ENCODE assay signal across 31 mouse cellular contexts in genomic region chr13:57433848-57434247, GRCm38 (mm10).
"Had no signal": no experiment of that assay in that cellular context is flagged by ENCODE, and none has a peak within 500 bp of the region (broad histone marks: within the 10 kb centered on the region; RNA-seq: fewer than 3 reads in every experiment).

No protein-coding gene starts in this region.

- ATAC-seq: liver, embryonic 12.5 days; liver, postnatal 0 days; lung, postnatal 0 days; midbrain, embryonic 13.5 days; midbrain, embryonic 15.5 days; midbrain, embryonic 16.5 days had no signal

- H3K27me3 ChIP-seq: limb, embryonic 12.5 days; limb, embryonic 15.5 days; liver, embryonic 12.5 days; liver, embryonic 13.5 days; liver, embryonic 15.5 days; lung, embryonic 15.5 days; megakaryocyte, embryonic 14.5 days; midbrain, embryonic 13.5 days; midbrain, embryonic 15.5 days; neural tube, embryonic 12.5 days; neural tube, embryonic 13.5 days had no signal

- H3K36me3 ChIP-seq: limb, embryonic 10.5 days; limb, embryonic 12.5 days; limb, embryonic 13.5 days; limb, embryonic 15.5 days; liver, embryonic 12.5 days; liver, embryonic 13.5 days; liver, embryonic 15.5 days; lung, embryonic 15.5 days; midbrain, embryonic 10.5 days; midbrain, embryonic 12.5 days; midbrain, embryonic 13.5 days; midbrain, embryonic 15.5 days; neural tube, embryonic 12.5 days had no signal

- H3K9me3 ChIP-seq: limb, embryonic 10.5 days; limb, embryonic 15.5 days; liver, embryonic 15.5 days; lung, embryonic 15.5 days; midbrain, embryonic 10.5 days; midbrain, embryonic 12.5 days; midbrain, embryonic 13.5 days; midbrain, embryonic 15.5 days had no signal

- DNase-seq: left cerebral cortex, postnatal 4 days; liver; liver, embryonic 13.5 days; liver, postnatal 0 days; lung, adult 18-20 months; lung, adult 2 months; lung, embryonic 14.5 days; lung, postnatal 10 days; lung, postnatal 14 days; lung, postnatal 36 days; lung, postnatal 4 days; midbrain, embryonic 14.5 days had no signal

- H3K4me3 ChIP-seq: limb, embryonic 10.5 days; limb, embryonic 12.5 days; limb, embryonic 13.5 days; limb, embryonic 15.5 days; liver, embryonic 12.5 days; liver, embryonic 13.5 days; liver, embryonic 15.5 days; lung, embryonic 15.5 days; megakaryocyte, embryonic 14.5 days; midbrain, embryonic 10.5 days; midbrain, embryonic 12.5 days; midbrain, embryonic 13.5 days; midbrain, embryonic 15.5 days; myocyte; neural tube, embryonic 12.5 days; neural tube, embryonic 13.5 days had no signal

- H3K4me1 ChIP-seq: limb, embryonic 15.5 days; liver, embryonic 12.5 days; liver, embryonic 13.5 days; liver, embryonic 15.5 days; lung, embryonic 15.5 days; megakaryocyte, embryonic 14.5 days; midbrain, embryonic 10.5 days; midbrain, embryonic 12.5 days; midbrain, embryonic 15.5 days; neural tube, embryonic 12.5 days had no signal

- H3K27ac ChIP-seq: limb, embryonic 10.5 days; limb, embryonic 12.5 days; limb, embryonic 13.5 days; limb, embryonic 15.5 days; liver, embryonic 12.5 days; liver, embryonic 13.5 days; liver, embryonic 14.5 days; liver, embryonic 15.5 days; lung, embryonic 15.5 days; macrophage; midbrain, embryonic 10.5 days; midbrain, embryonic 12.5 days; midbrain, embryonic 13.5 days; midbrain, embryonic 15.5 days; neural tube, embryonic 12.5 days; neural tube, embryonic 13.5 days had no signal
